Mouse (Mus musculus): ENCODE results near the gene Ypel4. TPM values are rescaled to one million over a fixed set of nuclear protein-coding genes. Genes with fewer than 3 reads are reported as not detected.
A peak's percentile ranks its signal among the peaks of the same experiment; 100 is the strongest.
"Not testable (repeated sequence)": the region's sequence is repeated elsewhere in the genome, so short reads cannot be mapped to it uniquely, and the experiment has no call there.

The Ypel4 gene
- polyA plus RNA-seq, 1 experiment = 2.9 TPM

- H3K27me3 ChIP-seq (replicated peaks) = no peaks in the 10 kb centered on the region
- H3K36me3 ChIP-seq (replicated peaks; ENCODE audit: low read length) = peaks cover 35% of the 10 kb centered on the region
- peak within 1 kb of the TSS; percentile 95 for H3K4me3 ChIP-seq (replicated peaks)
- TF ChIP-seq FLI1 (IDR thresholded peaks at IDR 0.05; ENCODE audit: low read length) (no peak), GATA1 (IDR thresholded peaks at IDR 0.05; ENCODE audit: borderline replicate concordance, low read length) (no peak)
- H3K9me3 ChIP-seq = no peaks in the 10 kb centered on the region
- peaks cover 42% of the 10 kb centered on the region for H3K4me1 ChIP-seq
Measured at GRCm38 (mm10) chr2:84727172-84727858, 6.5 kb upstream of the Ypel4 start, which contains the start of gene Clp1. Gene Clp1 (minus strand): TSS chr2:84727350.

GRCm38 (mm10) chr2:84728191-84728590 is 5.7 kb upstream of the Ypel4 start:
- Histone ChIP-seq H3K36me3 (replicated peaks; ENCODE audit: low read length) (peaks cover 29% of the 10 kb centered on the region), H3K4me1 (peaks cover 44% of the 10 kb centered on the region)
- not testable (repeated sequence) for H3K27me3 ChIP-seq (replicated peaks); H3K4me3 ChIP-seq (replicated peaks); H3K9me3 ChIP-seq

DNA sequence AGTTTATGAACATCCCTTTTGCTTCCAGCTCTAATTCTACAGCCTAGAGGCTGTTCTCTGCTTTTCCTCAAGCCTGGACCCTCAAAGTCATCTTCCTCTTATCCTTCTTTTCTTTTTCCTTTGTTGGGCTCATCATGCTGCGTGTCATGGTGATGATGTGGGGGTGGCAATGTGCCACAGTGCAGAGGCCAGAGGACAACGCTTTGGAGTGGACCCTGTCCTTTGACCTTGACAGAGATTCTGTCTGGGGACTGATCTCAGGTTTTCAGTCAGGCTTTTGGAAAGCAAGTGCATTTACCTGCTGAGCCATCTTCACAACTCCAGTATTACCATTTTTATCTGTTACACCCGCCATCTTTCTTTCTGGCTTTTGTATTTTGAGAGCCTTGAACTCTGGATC is 2.7 kb upstream of the Ypel4 start:
- no peaks in the 10 kb centered on the region for H3K9me3 ChIP-seq
- H3K36me3 ChIP-seq (replicated peaks; ENCODE audit: low read length) = no peaks in the 10 kb centered on the region
- TF ChIP-seq GATA1 (IDR thresholded peaks at IDR 0.05; ENCODE audit: borderline replicate concordance, low read length) = no peak
- no peak for TF ChIP-seq FLI1 (IDR thresholded peaks at IDR 0.05; ENCODE audit: low read length)
- H3K4me1 ChIP-seq = peaks cover 45% of the 10 kb centered on the region
- H3K27me3 ChIP-seq (replicated peaks) = peaks cover 25% of the 10 kb centered on the region
- H3K4me3 ChIP-seq (replicated peaks) = no peak overlapping the region

- Histone ChIP-seq H3K36me3 (replicated peaks; ENCODE audit: low read length) (no peaks in the 10 kb centered on the region), H3K4me3 (replicated peaks) (no peak overlapping the region), H3K27me3 (replicated peaks) (peaks cover 37% of the 10 kb centered on the region), H3K4me1 (peaks cover 53% of the 10 kb centered on the region), H3K9me3 (no peaks in the 10 kb centered on the region)
- TF ChIP-seq FLI1 (IDR thresholded peaks at IDR 0.05; ENCODE audit: low read length) (no peak), GATA1 (IDR thresholded peaks at IDR 0.05; ENCODE audit: borderline replicate concordance, low read length) (no peak)
Measured at GRCm38 (mm10) chr2:84732394-84732793, 1.5 kb upstream of the Ypel4 start.

- no peaks in the 10 kb centered on the region for H3K36me3 ChIP-seq (replicated peaks; ENCODE audit: low read length)
- no peaks in the 10 kb centered on the region for H3K9me3 ChIP-seq
- H3K4me3 ChIP-seq (replicated peaks) = peak overlapping the region; percentile 91
- TF ChIP-seq FLI1 (IDR thresholded peaks at IDR 0.05; ENCODE audit: low read length) (no peak), GATA1 (IDR thresholded peaks at IDR 0.05; ENCODE audit: borderline replicate concordance, low read length) (no peak)
- H3K27me3 ChIP-seq (replicated peaks) = peaks cover 41% of the 10 kb centered on the region
- H3K4me1 ChIP-seq = peaks cover 67% of the 10 kb centered on the region
Measured at GRCm38 (mm10) chr2:84734351-84734864, 550 bp downstream of the Ypel4 start.

GRCm38 (mm10) chr2:84734919-84735318 is 1.1 kb downstream of the Ypel4 start:
- peak overlapping the region; percentile 91 for H3K4me3 ChIP-seq (replicated peaks)
- peaks cover 41% of the 10 kb centered on the region for H3K27me3 ChIP-seq (replicated peaks)
- H3K4me1 ChIP-seq = peaks cover 72% of the 10 kb centered on the region
- no peak for TF ChIP-seq GATA1 (IDR thresholded peaks at IDR 0.05; ENCODE audit: borderline replicate concordance, low read length)
- TF ChIP-seq FLI1 (IDR thresholded peaks at IDR 0.05; ENCODE audit: low read length) = no peak
- H3K36me3 ChIP-seq (replicated peaks; ENCODE audit: low read length) = peaks cover under 1% of the 10 kb centered on the region
- H3K9me3 ChIP-seq = no peaks in the 10 kb centered on the region

GRCm38 (mm10) chr2:84735346-84735920 is 1.6 kb downstream of the Ypel4 start:
- peaks cover 5% of the 10 kb centered on the region for H3K36me3 ChIP-seq (replicated peaks; ENCODE audit: low read length)
- H3K4me1 ChIP-seq = peaks cover 77% of the 10 kb centered on the region
- no peaks in the 10 kb centered on the region for H3K9me3 ChIP-seq
- no peak for TF ChIP-seq GATA1 (IDR thresholded peaks at IDR 0.05; ENCODE audit: borderline replicate concordance, low read length)
- no peak for TF ChIP-seq FLI1 (IDR thresholded peaks at IDR 0.05; ENCODE audit: low read length)
- peak overlapping the region; percentile 91 for H3K4me3 ChIP-seq (replicated peaks)
- H3K27me3 ChIP-seq (replicated peaks) = peaks cover 41% of the 10 kb centered on the region

DNA sequence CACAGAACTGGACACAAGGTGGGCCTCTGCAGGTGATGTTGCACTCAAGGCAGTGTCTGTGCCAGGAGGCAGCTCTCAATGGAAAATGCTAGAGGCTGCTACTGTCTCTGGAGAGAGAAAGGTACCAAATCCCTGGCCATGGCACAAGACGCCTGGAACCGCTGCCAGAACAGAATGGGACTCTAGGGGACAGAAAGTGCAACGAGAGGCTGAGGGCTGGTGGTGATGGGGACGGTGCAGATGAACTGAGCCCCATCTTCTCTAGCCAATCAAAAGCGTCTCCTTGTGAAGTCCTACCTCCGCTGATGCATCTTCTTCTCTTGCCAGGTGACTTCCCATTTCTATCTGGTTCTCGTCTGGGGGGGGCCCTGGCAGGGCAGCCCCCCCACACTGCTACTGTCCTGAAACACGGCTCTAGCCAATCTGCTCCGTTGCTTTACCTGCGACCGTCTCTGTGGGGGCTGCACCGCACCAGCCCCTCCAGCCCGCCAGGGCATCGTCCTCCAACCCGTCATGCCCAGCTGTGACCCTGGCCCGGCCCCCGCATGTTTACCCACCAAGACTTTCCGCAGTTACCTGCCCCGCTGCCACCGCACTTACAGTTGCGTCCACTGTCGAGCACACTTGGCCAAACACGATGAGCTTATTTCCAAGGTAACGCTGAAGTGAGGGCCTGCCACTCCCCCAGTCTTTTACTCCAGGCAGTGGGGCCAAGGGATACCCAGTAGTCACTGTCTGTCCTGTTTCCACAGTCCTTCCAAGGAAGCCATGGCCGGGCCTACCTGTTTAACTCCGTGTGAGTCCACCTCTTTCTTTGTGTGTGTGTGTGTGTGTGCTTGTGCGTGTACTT is 2.7 kb downstream of the Ypel4 start:
- peaks cover 10% of the 10 kb centered on the region for H3K36me3 ChIP-seq (replicated peaks; ENCODE audit: low read length)
- no peak overlapping the region for H3K4me3 ChIP-seq (replicated peaks)
- H3K4me1 ChIP-seq = peaks cover 86% of the 10 kb centered on the region
- no peaks in the 10 kb centered on the region for H3K9me3 ChIP-seq
- H3K27me3 ChIP-seq (replicated peaks) = peaks cover 41% of the 10 kb centered on the region
- TF ChIP-seq GATA1 (IDR thresholded peaks at IDR 0.05; ENCODE audit: borderline replicate concordance, low read length) (no peak), FLI1 (IDR thresholded peaks at IDR 0.05; ENCODE audit: low read length) (no peak)

DNA sequence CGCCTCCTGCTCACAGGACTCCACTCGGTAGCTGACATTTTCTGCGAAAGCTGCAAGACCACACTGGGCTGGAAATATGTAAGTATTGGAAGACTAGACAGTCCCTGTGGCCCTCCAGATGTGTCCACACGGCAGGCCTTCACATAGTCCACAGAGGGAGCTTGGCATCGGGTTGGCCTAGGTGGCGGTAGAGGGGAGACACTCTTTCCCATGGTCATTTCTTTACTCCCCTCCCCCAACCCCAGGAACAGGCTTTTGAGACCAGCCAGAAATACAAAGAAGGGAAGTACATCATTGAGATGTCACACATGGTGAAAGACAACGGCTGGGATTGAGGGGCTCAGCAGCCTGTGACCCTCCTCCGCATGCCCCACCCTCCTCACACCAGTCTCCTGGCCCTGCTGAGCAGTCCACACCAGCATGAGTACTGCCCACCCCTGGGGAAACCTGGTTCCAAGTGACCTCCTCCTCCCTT is 3.6 kb downstream of the Ypel4 start:
- peaks cover 10% of the 10 kb centered on the region for H3K36me3 ChIP-seq (replicated peaks; ENCODE audit: low read length)
- H3K9me3 ChIP-seq = no peaks in the 10 kb centered on the region
- TF ChIP-seq GATA1 (IDR thresholded peaks at IDR 0.05; ENCODE audit: borderline replicate concordance, low read length) = no peak
- no peak for TF ChIP-seq FLI1 (IDR thresholded peaks at IDR 0.05; ENCODE audit: low read length)
- H3K4me1 ChIP-seq = peaks cover 95% of the 10 kb centered on the region
- no peak overlapping the region for H3K4me3 ChIP-seq (replicated peaks)
- peaks cover 43% of the 10 kb centered on the region for H3K27me3 ChIP-seq (replicated peaks)
